Mouse (Mus musculus) limb, embryonic 15.5 days (tissue): ENCODE results near the gene Nek1. TPM values are rescaled to one million over a fixed set of nuclear protein-coding genes. Genes with fewer than 3 reads are reported as not detected.

ENCODE experiments used
- ATAC-seq: fragments of 200-750 bp; cut with Nextera tagmentation; 2 replicates; pipeline ENCODE4 v1.8.0; 2017; ENCODE audit warnings: low read depth, moderate TSS enrichment; ENCODE audit not compliant: insufficient number of reproducible peaks, low FRiP score, low TSS enrichment
- H3K27ac ChIP-seq: fragments of 300-500 bp; sonication (generic); 2 replicates; pipeline ENCODE4 v1.5.1; 2015; ENCODE audit warnings: moderate library complexity, mild to moderate bottlenecking, inconsistent platforms
- H3K27me3 ChIP-seq: fragments of 300-500 bp; sonication (generic); 2 replicates; pipeline ENCODE4 v1.6.1; 2015; ENCODE audit warnings: inconsistent platforms
- H3K36me3 ChIP-seq: fragments of 300-500 bp; sonication (generic); 2 replicates; pipeline ENCODE4 v1.6.1; 2015; ENCODE audit warnings: inconsistent platforms
- H3K4me1 ChIP-seq: fragments of 300-500 bp; sonication (generic); 2 replicates; pipeline ENCODE4 v1.6.1; 2015; ENCODE audit warnings: inconsistent platforms
- H3K4me2 ChIP-seq: fragments of 300-500 bp; sonication (generic); 2 replicates; pipeline ENCODE4 v1.6.1; 2015; ENCODE audit warnings: mild to moderate bottlenecking, inconsistent platforms
- H3K4me3 ChIP-seq: fragments of 300-500 bp; sonication (generic); 2 replicates; pipeline ENCODE4 v1.5.1; 2015; ENCODE audit warnings: mild to moderate bottlenecking, inconsistent platforms
- H3K9ac ChIP-seq: fragments of 300-500 bp; sonication (generic); 2 replicates; pipeline ENCODE4 v1.6.1; 2015; ENCODE audit warnings: inconsistent platforms
- H3K9me3 ChIP-seq: fragments of 300-500 bp; sonication (generic); 2 replicates; pipeline ENCODE4 v1.6.1; 2016; ENCODE audit warnings: inconsistent platforms
- WGBS: fragments of 180-500 bp; shearing (Covaris S2); methylation state at CpG from one replicate; pipeline ENCODE4 v1.1.7; 2015; 5-methylcytosine and 5-hydroxymethylcytosine counted together
- polyA plus RNA-seq: library from polyadenylated mRNA; unstranded; fragments of >200 nt; fragmentation: Nextera tagmentation; extraction: Ambion mirVana; gene quantifications from 2 replicates; pipeline ENCODE4 v1.2.1, GENCODE M21; 2015

Nek1 gene
- polyA plus RNA-seq, 1 experiment from 2014 or later: 18.9 TPM

- under 1% methylated on average over 16 of the region's 16 CpGs for WGBS
- ATAC-seq: peak; percentile 91
- Histone ChIP-seq H3K4me1 (peaks cover 3% of the 10 kb centered on the region; the same call in 1 of the 2 replicates), H3K36me3 (no peaks in the 10 kb centered on the region), H3K9ac (peak overlapping the region; percentile 58), H3K27ac (peak overlapping the region; percentile 95), H3K4me3 (peak overlapping the region; percentile 87), H3K27me3 (no peaks in the 10 kb centered on the region), H3K4me2 (peak overlapping the region; percentile 57), H3K9me3 (no peaks in the 10 kb centered on the region)
These were observed 460 bp upstream of the Nek1 start for GRCm38 (mm10) chr8:60992561-60992909.

GRCm38 (mm10) chr8:60993639-60993986, 618 bp downstream of the Nek1 start:
- no peak for ATAC-seq

GRCm38 (mm10) chr8:60996468-60996867, 3.5 kb downstream of the Nek1 start:
- Histone ChIP-seq H3K36me3 (no peaks in the 10 kb centered on the region), H3K9ac (no peak overlapping the region), H3K4me2 (no peak overlapping the region), H3K27me3 (no peaks in the 10 kb centered on the region), H3K9me3 (no peaks in the 10 kb centered on the region), H3K4me3 (no peak overlapping the region), H3K27ac (no peak overlapping the region), H3K4me1 (peaks cover 3% of the 10 kb centered on the region; the same call in 1 of the 2 replicates)
- whole genome bisulfite sequencing: 81% methylated on average over 3 of the region's 3 CpGs
- no peak for ATAC-seq

More at GRCm38 (mm10) chr8:60993639-60993986, 618 bp downstream of the Nek1 start:
- WGBS: 4% methylated on average over 12 of the region's 12 CpGs
- Histone ChIP-seq H3K9me3 (no peaks in the 10 kb centered on the region), H3K27me3 (no peaks in the 10 kb centered on the region), H3K27ac (peak overlapping the region; percentile 95), H3K4me2 (peak overlapping the region; percentile 75), H3K4me1 (peaks cover 3% of the 10 kb centered on the region; the same call in 1 of the 2 replicates), H3K4me3 (peak overlapping the region; percentile 87), H3K36me3 (no peaks in the 10 kb centered on the region), H3K9ac (peak overlapping the region; percentile 78)

- no peak for ATAC-seq
- H3K4me1 ChIP-seq: no peaks in the 10 kb centered on the region
- peaks cover 2% of the 10 kb centered on the region; the same call in 1 of the 2 replicates for H3K36me3 ChIP-seq
- no peak overlapping the region for H3K9ac ChIP-seq
- no peaks in the 10 kb centered on the region for H3K27me3 ChIP-seq
- no peak overlapping the region for H3K27ac ChIP-seq
- H3K9me3 ChIP-seq: no peaks in the 10 kb centered on the region
- H3K4me2 ChIP-seq: no peak overlapping the region
- H3K4me3 ChIP-seq: no peak overlapping the region
These were observed 49.0 kb downstream of the Nek1 start for GRCm38 (mm10) chr8:61041951-61042350.

GRCm38 (mm10) chr8:61043874-61044273, 50.9 kb downstream of the Nek1 start:
- no peak overlapping the region for H3K27ac ChIP-seq
- H3K27me3 ChIP-seq: no peaks in the 10 kb centered on the region
- WGBS: 91% methylated on average over 4 of the region's 4 CpGs
- no peak overlapping the region for H3K9ac ChIP-seq
- ATAC-seq: no peak
- no peak overlapping the region for H3K4me3 ChIP-seq
- H3K9me3 ChIP-seq: no peaks in the 10 kb centered on the region
- H3K4me2 ChIP-seq: no peak overlapping the region
- no peaks in the 10 kb centered on the region for H3K36me3 ChIP-seq
- no peaks in the 10 kb centered on the region for H3K4me1 ChIP-seq

- Histone ChIP-seq H3K4me3 (no peak overlapping the region), H3K27ac (no peak overlapping the region), H3K9me3 (no peaks in the 10 kb centered on the region), H3K4me1 (no peaks in the 10 kb centered on the region), H3K27me3 (no peaks in the 10 kb centered on the region), H3K4me2 (no peak overlapping the region), H3K36me3 (peaks cover 8% of the 10 kb centered on the region; the same call in 1 of the 2 replicates), H3K9ac (no peak overlapping the region)
- ATAC-seq: no peak
- 80% methylated on average over 1 of the region's 1 CpGs for WGBS
These were observed 53.8 kb downstream of the Nek1 start for GRCm38 (mm10) chr8:61046816-61047215.

- H3K9ac ChIP-seq: no peak overlapping the region
- no peaks in the 10 kb centered on the region for H3K27me3 ChIP-seq
- no peak overlapping the region for H3K4me2 ChIP-seq
- WGBS: 55% methylated on average over 1 of the region's 1 CpGs
- ATAC-seq: no peak
- H3K36me3 ChIP-seq: peaks cover 8% of the 10 kb centered on the region; the same call in 1 of the 2 replicates
- no peak overlapping the region for H3K27ac ChIP-seq
- no peaks in the 10 kb centered on the region for H3K4me1 ChIP-seq
- no peak overlapping the region for H3K4me3 ChIP-seq
- no peaks in the 10 kb centered on the region for H3K9me3 ChIP-seq
These were observed 60.0 kb downstream of the Nek1 start for GRCm38 (mm10) chr8:61053017-61053416.

- Histone ChIP-seq H3K27me3 (no peaks in the 10 kb centered on the region), H3K9ac (no peak overlapping the region), H3K4me1 (no peaks in the 10 kb centered on the region), H3K4me2 (no peak overlapping the region), H3K4me3 (no peak overlapping the region), H3K27ac (no peak overlapping the region), H3K9me3 (no peaks in the 10 kb centered on the region), H3K36me3 (peaks cover 8% of the 10 kb centered on the region; the same call in 1 of the 2 replicates)
- 86% methylated on average over 5 of the region's 5 CpGs for WGBS
- ATAC-seq: no peak
These were observed 61.3 kb downstream of the Nek1 start for GRCm38 (mm10) chr8:61054313-61054712.

- Histone ChIP-seq H3K27me3 (no peaks in the 10 kb centered on the region), H3K9me3 (no peaks in the 10 kb centered on the region), H3K27ac (no peak overlapping the region), H3K36me3 (no peaks in the 10 kb centered on the region; the same call in 1 of the 2 replicates), H3K4me3 (no peak overlapping the region), H3K9ac (no peak overlapping the region), H3K4me1 (no peaks in the 10 kb centered on the region), H3K4me2 (no peak overlapping the region)
- 28% methylated on average over 3 of the region's 3 CpGs for WGBS
- no peak for ATAC-seq
These were observed 64.0 kb downstream of the Nek1 start for GRCm38 (mm10) chr8:61056997-61057396.

- H3K4me2 ChIP-seq: no peak overlapping the region
- no peak overlapping the region for H3K9ac ChIP-seq
- ATAC-seq: no peak
- H3K27ac ChIP-seq: no peak overlapping the region
- no peaks in the 10 kb centered on the region for H3K9me3 ChIP-seq
- H3K36me3 ChIP-seq: 0 out of 2 replicates have a peak, but pooled peaks cover 2% of the 10 kb centered on the region
- no peaks in the 10 kb centered on the region for H3K27me3 ChIP-seq
- no peak overlapping the region for H3K4me3 ChIP-seq
- H3K4me1 ChIP-seq: no peaks in the 10 kb centered on the region
These were observed 66.1 kb downstream of the Nek1 start for GRCm38 (mm10) chr8:61059143-61059542.

GRCm38 (mm10) chr8:61060412-61060811, 67.4 kb downstream of the Nek1 start:
- Histone ChIP-seq H3K4me3 (no peak overlapping the region), H3K4me1 (no peaks in the 10 kb centered on the region), H3K36me3 (0 out of 2 replicates have a peak, but pooled peaks cover 2% of the 10 kb centered on the region), H3K27me3 (no peaks in the 10 kb centered on the region), H3K4me2 (no peak overlapping the region), H3K27ac (no peak overlapping the region), H3K9me3 (no peaks in the 10 kb centered on the region), H3K9ac (no peak overlapping the region)
- no peak for ATAC-seq
- 66% methylated on average over 7 of the region's 7 CpGs for WGBS

- Histone ChIP-seq H3K27me3 (no peaks in the 10 kb centered on the region), H3K27ac (no peak overlapping the region), H3K4me2 (no peak overlapping the region), H3K9me3 (no peaks in the 10 kb centered on the region), H3K4me3 (no peak overlapping the region), H3K36me3 (peaks cover 25% of the 10 kb centered on the region; the same call in 1 of the 2 replicates), H3K4me1 (no peaks in the 10 kb centered on the region), H3K9ac (no peak overlapping the region)
- ATAC-seq: no peak
These were observed 82.1 kb downstream of the Nek1 start for GRCm38 (mm10) chr8:61075059-61075458.

- no peak overlapping the region for H3K4me3 ChIP-seq
- no peak overlapping the region for H3K9ac ChIP-seq
- no peaks in the 10 kb centered on the region for H3K4me1 ChIP-seq
- H3K27me3 ChIP-seq: no peaks in the 10 kb centered on the region
- H3K4me2 ChIP-seq: no peak overlapping the region
- 88% methylated on average over 4 of the region's 4 CpGs for WGBS
- no peak overlapping the region for H3K27ac ChIP-seq
- H3K9me3 ChIP-seq: no peaks in the 10 kb centered on the region
- no peak for ATAC-seq
- H3K36me3 ChIP-seq: peaks cover 14% of the 10 kb centered on the region
These were observed 117.5 kb downstream of the Nek1 start for GRCm38 (mm10) chr8:61110496-61110895.
